Mouse (Mus musculus): ENCODE results near the gene Sh3bp5. TPM values are rescaled to one million over a fixed set of nuclear protein-coding genes. Genes with fewer than 3 reads are reported as not detected.

Gene Sh3bp5
- polyA plus RNA-seq, 1 experiment = 8.7 TPM

DNA sequence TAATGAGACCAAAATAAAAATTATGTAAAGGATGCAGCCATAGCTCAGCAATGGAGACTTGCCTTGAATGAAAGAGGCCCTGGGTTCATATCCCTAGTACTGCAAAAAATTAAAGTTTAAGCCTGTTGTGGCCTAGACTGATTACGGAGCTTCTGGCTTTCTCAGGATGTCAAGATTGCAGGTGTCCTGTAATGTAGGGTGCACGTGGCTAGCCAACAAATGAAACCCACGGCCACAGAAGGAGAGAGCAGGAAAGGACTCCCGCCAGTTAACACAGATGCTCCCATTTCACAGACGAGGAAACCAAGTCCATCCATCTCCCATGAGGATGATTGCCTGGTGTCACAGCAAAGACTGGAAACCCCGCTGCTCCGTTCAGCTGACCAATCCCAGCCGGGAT is 15.7 kb downstream of the Sh3bp5 start:
- peaks cover 3% of the 10 kb centered on the region for H3K79me3 ChIP-seq (ENCODE audit: low read depth)
- H3K27me3 ChIP-seq (ENCODE audit: control insufficient read depth, insufficient read depth, insufficient read length) = no peaks in the 10 kb centered on the region
- H3K36me3 ChIP-seq (ENCODE audit: control insufficient read depth, insufficient read depth) = no peaks in the 10 kb centered on the region
- TF ChIP-seq MYOG (IDR thresholded peaks at IDR 0.05; ENCODE audit: control insufficient read depth, extremely low read depth, insufficient read length) (no peak), MYOD1 (IDR thresholded peaks at IDR 0.05; ENCODE audit: control insufficient read depth, insufficient read length, low read depth) (no peak)
- H3K4me3 ChIP-seq (ENCODE audit: insufficient read depth, poor library complexity, severe bottlenecking) = no peak overlapping the region
- no peak overlapping the region for H3ac ChIP-seq (ENCODE audit: control insufficient read depth, insufficient read length, low read depth)
- H3K79me2 ChIP-seq (ENCODE audit: control insufficient read depth, insufficient read depth) = peaks cover 27% of the 10 kb centered on the region

DNA sequence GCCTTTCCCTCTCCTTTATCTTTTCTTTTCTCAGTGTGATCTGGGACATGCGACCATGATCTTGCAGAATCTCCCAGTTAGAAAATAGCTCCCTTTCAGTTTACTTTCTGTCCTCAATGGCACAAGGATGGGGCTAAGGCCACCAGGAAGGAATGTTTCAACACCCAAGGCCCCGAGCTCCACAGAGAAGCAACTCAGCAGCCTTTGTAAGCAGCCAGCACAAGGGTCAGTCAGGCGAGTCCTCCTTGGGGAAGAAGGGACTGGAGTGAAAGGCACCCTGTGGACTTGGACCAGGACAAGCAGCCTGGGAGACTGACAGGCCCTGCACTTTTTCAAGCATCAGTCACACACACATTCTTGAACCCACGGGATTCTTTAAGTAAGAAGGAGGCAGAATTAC is 16.6 kb downstream of the Sh3bp5 start:
- H3K79me2 ChIP-seq (ENCODE audit: control insufficient read depth, insufficient read depth) = peaks cover 27% of the 10 kb centered on the region
- H3K79me3 ChIP-seq (ENCODE audit: low read depth) = peaks cover 3% of the 10 kb centered on the region
- H3K36me3 ChIP-seq (ENCODE audit: control insufficient read depth, insufficient read depth) = no peaks in the 10 kb centered on the region
- no peaks in the 10 kb centered on the region for H3K27me3 ChIP-seq (ENCODE audit: control insufficient read depth, insufficient read depth, insufficient read length)
- H3ac ChIP-seq (ENCODE audit: control insufficient read depth, insufficient read length, low read depth) = no peak overlapping the region
- no peak overlapping the region for H3K4me3 ChIP-seq (ENCODE audit: insufficient read depth, poor library complexity, severe bottlenecking)
- TF ChIP-seq MYOG (IDR thresholded peaks at IDR 0.05; ENCODE audit: control insufficient read depth, extremely low read depth, insufficient read length) = no peak
- no peak for TF ChIP-seq CEBPB (IDR thresholded peaks at IDR 0.05; ENCODE audit: low read depth)
- TF ChIP-seq MAX (IDR thresholded peaks at IDR 0.05) = no peak
- no peak for TF ChIP-seq MYOD1 (IDR thresholded peaks at IDR 0.05; ENCODE audit: control insufficient read depth, insufficient read length, low read depth)
- TF ChIP-seq USF1 (IDR thresholded peaks at IDR 0.05; ENCODE audit: low read depth) = no peak
- TF ChIP-seq FOSL1 (IDR thresholded peaks at IDR 0.05; ENCODE audit: insufficient read depth, low read length, poor library complexity, severe bottlenecking) = no peak
- no peak for TF ChIP-seq CTCF (IDR thresholded peaks at IDR 0.05; ENCODE audit: control insufficient read depth, insufficient read depth, insufficient read length)

DNA sequence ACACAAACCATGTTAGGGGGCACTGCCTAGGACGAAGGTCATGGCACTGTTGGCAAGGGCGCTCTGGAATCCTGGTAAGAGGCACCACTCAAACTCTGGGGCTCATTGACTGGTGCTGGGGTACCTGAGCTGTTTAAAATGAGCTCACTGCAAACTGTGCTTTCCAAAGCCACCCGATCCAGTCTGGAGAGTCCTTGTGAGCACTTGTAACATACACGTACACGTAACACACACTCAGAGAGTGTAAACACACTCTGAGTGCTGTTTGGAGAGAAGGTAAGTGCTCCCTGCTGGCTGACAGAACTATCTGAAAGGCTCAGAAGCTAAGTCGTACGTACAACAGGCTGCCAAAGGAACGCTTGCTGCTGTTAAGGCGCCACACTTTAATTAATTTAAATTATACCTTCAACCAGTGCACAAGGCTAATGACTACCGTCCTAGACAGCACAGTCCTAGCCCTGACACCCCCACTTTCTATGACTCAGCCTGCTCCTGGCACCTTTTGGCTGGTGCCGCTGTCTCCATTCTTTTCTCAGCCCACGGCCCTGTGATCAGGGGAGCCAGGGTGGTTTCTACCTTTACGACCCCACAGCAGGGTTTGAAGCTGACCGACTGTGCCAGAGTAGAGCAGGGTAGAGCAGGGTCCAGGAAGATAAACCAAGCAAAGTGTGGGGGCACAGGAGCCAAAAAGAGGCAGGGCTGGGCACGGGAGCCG is 18.9 kb downstream of the Sh3bp5 start:
- no peak overlapping the region for H3ac ChIP-seq (ENCODE audit: control insufficient read depth, insufficient read length, low read depth)
- H3K4me3 ChIP-seq (ENCODE audit: insufficient read depth, poor library complexity, severe bottlenecking) = no peak overlapping the region
- H3K36me3 ChIP-seq (ENCODE audit: control insufficient read depth, insufficient read depth) = no peaks in the 10 kb centered on the region
- no peaks in the 10 kb centered on the region for H3K27me3 ChIP-seq (ENCODE audit: control insufficient read depth, insufficient read depth, insufficient read length)
- H3K79me2 ChIP-seq (ENCODE audit: control insufficient read depth, insufficient read depth) = peaks cover 20% of the 10 kb centered on the region
- TF ChIP-seq CTCF (IDR thresholded peaks at IDR 0.05; ENCODE audit: control insufficient read depth, insufficient read depth, insufficient read length) = no peak
- TF ChIP-seq FOSL1 (IDR thresholded peaks at IDR 0.05; ENCODE audit: insufficient read depth, low read length, poor library complexity, severe bottlenecking) = no peak
- TF ChIP-seq MYOG (IDR thresholded peaks at IDR 0.05; ENCODE audit: control insufficient read depth, extremely low read depth, insufficient read length) = no peak
- no peak for TF ChIP-seq USF1 (IDR thresholded peaks at IDR 0.05; ENCODE audit: low read depth)
- no peak for TF ChIP-seq MAX (IDR thresholded peaks at IDR 0.05)
- TF ChIP-seq CEBPB (IDR thresholded peaks at IDR 0.05; ENCODE audit: low read depth) = no peak
- no peak for TF ChIP-seq MYOD1 (IDR thresholded peaks at IDR 0.05; ENCODE audit: control insufficient read depth, insufficient read length, low read depth)
- peaks cover 3% of the 10 kb centered on the region for H3K79me3 ChIP-seq (ENCODE audit: low read depth)

DNA sequence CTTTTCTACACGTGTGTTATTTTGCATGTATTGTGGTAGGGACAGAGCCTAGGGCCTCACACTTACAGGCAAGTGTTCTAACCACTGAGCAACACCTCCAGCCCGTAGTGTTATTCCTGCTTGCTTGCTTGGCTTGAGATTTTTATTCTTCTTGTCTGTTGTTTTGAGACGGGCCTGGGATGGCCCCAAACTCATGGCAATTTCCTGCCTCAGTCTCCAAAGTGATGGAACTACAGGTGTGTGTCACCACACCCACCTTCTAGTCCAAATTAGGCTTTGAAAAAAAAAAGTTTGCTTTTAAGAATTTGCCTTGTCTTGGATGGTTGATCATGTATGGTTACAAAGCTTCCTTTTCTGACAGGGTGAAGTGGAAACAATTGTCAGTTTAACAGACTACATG is 19.5 kb downstream of the Sh3bp5 start:
- peaks cover 18% of the 10 kb centered on the region for H3K79me2 ChIP-seq (ENCODE audit: control insufficient read depth, insufficient read depth)
- H3K36me3 ChIP-seq (ENCODE audit: control insufficient read depth, insufficient read depth) = peaks cover under 1% of the 10 kb centered on the region
- TF ChIP-seq CTCF (IDR thresholded peaks at IDR 0.05; ENCODE audit: control insufficient read depth, insufficient read depth, insufficient read length) = no peak
- TF ChIP-seq FOSL1 (IDR thresholded peaks at IDR 0.05; ENCODE audit: insufficient read depth, low read length, poor library complexity, severe bottlenecking) = no peak
- TF ChIP-seq MYOG (IDR thresholded peaks at IDR 0.05; ENCODE audit: control insufficient read depth, extremely low read depth, insufficient read length) = no peak
- no peak for TF ChIP-seq MAX (IDR thresholded peaks at IDR 0.05)
- no peak for TF ChIP-seq MYOD1 (IDR thresholded peaks at IDR 0.05; ENCODE audit: control insufficient read depth, insufficient read length, low read depth)
- TF ChIP-seq CEBPB (IDR thresholded peaks at IDR 0.05; ENCODE audit: low read depth) = no peak
- no peak for TF ChIP-seq USF1 (IDR thresholded peaks at IDR 0.05; ENCODE audit: low read depth)
- H3K27me3 ChIP-seq (ENCODE audit: control insufficient read depth, insufficient read depth, insufficient read length) = no peaks in the 10 kb centered on the region
- H3K79me3 ChIP-seq (ENCODE audit: low read depth) = peaks cover 3% of the 10 kb centered on the region
- no peak overlapping the region for H3K4me3 ChIP-seq (ENCODE audit: insufficient read depth, poor library complexity, severe bottlenecking)
- H3ac ChIP-seq (ENCODE audit: control insufficient read depth, insufficient read length, low read depth) = no peak overlapping the region

DNA sequence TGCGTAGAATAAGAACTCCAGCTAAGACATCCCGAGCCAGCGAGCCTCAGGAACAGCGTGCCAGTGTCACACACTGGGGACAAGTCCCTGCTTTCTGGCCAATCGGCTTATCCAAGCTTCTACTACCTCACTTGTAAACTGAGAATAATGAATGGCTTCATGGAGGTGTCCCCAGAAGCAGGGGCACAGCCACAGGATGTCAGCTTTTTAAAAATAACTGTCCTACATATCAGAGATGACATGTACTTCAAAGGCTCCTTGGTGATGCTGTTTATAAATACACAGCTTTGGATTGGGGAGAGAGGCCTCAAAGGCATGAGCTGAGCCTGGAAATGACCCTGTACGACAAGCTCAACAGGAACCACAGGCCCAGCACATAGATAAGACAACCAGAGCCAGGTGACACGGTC is 20.9 kb downstream of the Sh3bp5 start:
- no peak overlapping the region for H3ac ChIP-seq (ENCODE audit: control insufficient read depth, insufficient read length, low read depth)
- H3K79me2 ChIP-seq (ENCODE audit: control insufficient read depth, insufficient read depth) = peaks cover 10% of the 10 kb centered on the region
- no peaks in the 10 kb centered on the region for H3K79me3 ChIP-seq (ENCODE audit: low read depth)
- H3K27me3 ChIP-seq (ENCODE audit: control insufficient read depth, insufficient read depth, insufficient read length) = no peaks in the 10 kb centered on the region
- TF ChIP-seq MYOD1 (IDR thresholded peaks at IDR 0.05; ENCODE audit: control insufficient read depth, insufficient read length, low read depth) = no peak
- no peak for TF ChIP-seq MAX (IDR thresholded peaks at IDR 0.05)
- H3K36me3 ChIP-seq (ENCODE audit: control insufficient read depth, insufficient read depth) = peaks cover 10% of the 10 kb centered on the region
- no peak overlapping the region for H3K4me3 ChIP-seq (ENCODE audit: insufficient read depth, poor library complexity, severe bottlenecking)

DNA sequence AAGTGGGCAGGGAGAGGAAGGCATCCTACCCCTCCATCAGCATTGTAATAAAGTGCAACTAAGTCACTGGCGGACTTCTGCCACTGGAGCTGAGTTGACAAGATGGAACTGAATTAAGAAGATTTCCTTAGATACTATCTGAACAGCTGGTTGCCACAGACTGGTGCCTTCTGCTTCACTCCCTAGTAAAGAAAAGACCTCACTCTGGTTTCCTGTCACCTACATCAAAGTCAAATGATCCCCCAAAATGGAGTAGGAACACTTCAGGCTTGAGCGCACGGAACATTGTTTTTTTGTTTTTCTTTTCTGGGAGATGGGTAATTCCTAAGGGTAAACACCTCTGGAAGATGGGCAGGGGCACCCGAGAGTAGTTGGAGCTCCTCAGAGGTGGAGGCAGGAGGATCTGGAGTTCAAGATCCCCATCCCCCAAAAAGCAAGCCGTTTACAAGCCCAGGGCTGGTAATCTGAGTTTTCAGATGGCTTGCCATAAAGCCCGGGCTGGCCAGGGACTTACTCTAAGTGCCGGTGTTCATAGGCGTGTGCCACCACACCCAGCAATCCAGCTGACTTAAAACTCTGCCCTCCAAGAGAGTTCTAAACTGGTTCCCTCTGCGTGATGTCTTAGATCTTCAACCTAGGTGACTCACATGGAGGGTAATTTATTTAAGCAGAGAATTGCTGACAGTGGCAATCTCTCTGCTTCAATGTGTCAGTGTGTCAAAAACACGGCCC is 21.5 kb downstream of the Sh3bp5 start:
- TF ChIP-seq USF1 (IDR thresholded peaks at IDR 0.05; ENCODE audit: low read depth) (no peak), MYOG (IDR thresholded peaks at IDR 0.05; ENCODE audit: control insufficient read depth, extremely low read depth, insufficient read length) (no peak), CTCF (IDR thresholded peaks at IDR 0.05; ENCODE audit: control insufficient read depth, insufficient read depth, insufficient read length) (no peak), FOSL1 (IDR thresholded peaks at IDR 0.05; ENCODE audit: insufficient read depth, low read length, poor library complexity, severe bottlenecking) (no peak), MAX (IDR thresholded peaks at IDR 0.05) (no peak), CEBPB (IDR thresholded peaks at IDR 0.05; ENCODE audit: low read depth) (no peak), MYOD1 (IDR thresholded peaks at IDR 0.05; ENCODE audit: control insufficient read depth, insufficient read length, low read depth) (no peak)
- Histone ChIP-seq H3K27me3 (ENCODE audit: control insufficient read depth, insufficient read depth, insufficient read length) (no peaks in the 10 kb centered on the region), H3K4me3 (ENCODE audit: insufficient read depth, poor library complexity, severe bottlenecking) (no peak overlapping the region)

More for the DNA sequence above, 21.5 kb downstream of the Sh3bp5 start:
- Histone ChIP-seq H3ac (ENCODE audit: control insufficient read depth, insufficient read length, low read depth) (no peak overlapping the region), H3K79me3 (ENCODE audit: low read depth) (no peaks in the 10 kb centered on the region), H3K79me2 (ENCODE audit: control insufficient read depth, insufficient read depth) (peaks cover 10% of the 10 kb centered on the region), H3K36me3 (ENCODE audit: control insufficient read depth, insufficient read depth) (peaks cover 13% of the 10 kb centered on the region)
